Mouse (Mus musculus): ENCODE results near the gene Cdh22.

The Cdh22 gene

DNA sequence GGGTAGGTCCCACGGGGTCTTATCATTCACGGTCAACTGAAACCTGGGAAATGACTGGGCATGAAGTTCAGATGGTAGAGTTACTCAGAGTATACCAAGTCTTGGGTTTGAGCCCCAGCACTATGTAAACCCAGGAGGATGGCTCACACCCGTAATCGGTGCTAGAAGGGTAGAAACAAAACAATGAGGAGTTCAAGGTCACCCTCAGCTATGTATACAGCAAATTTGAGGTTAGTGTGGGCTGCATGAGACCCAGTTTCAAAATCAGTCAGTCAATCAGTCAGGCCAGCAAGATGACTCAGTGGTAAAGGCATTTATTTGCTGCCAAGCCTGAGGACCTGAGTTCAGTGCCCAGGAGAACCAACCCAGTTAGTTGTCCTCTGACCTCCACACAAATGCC is 27.6 kb downstream of the Cdh22 start:
- DNase-seq (ENCODE audit: low spot score) = no peak

DNA sequence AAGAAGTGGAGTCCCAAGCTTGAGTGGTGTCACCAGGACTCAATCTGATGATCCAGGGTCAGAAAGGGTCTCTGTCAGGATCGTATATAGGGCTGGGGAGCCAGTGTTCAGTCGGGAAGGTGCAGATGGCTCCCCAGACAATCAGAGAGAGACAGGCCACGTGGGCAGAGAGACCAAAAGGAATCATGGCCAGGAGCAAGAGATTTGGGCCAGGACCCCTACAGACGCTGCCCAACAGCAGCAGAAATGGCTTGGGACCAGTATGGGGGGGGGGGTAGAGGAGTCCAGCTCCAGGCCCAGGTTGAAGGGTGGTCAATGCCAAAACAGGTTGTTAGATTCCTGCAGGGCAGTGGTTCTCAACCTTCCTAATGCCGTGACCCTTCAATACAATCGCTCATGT is 29.2 kb downstream of the Cdh22 start:
- DNase-seq (ENCODE audit: low spot score) = no peak

DNA sequence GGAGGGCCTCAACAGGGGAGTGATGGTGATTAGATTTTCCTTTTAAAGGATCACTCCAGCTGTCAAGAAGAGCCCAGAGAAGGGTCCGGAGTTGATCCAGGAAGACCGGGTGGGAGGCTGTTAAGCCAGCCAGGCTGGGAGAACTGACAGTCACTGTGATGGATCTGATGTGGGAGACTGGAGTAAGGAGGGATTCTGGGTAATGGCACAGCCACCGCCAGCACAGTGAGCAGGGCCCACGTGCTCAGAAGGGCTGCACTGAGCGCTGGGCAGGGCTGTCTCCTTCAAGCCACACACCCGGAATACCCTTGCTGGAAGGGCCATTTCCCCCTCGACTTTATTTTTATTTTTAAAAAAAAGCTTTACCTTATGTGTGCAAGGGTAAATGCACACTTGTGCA is 29.7 kb downstream of the Cdh22 start:
- no peak for DNase-seq (ENCODE audit: low spot score)

DNA sequence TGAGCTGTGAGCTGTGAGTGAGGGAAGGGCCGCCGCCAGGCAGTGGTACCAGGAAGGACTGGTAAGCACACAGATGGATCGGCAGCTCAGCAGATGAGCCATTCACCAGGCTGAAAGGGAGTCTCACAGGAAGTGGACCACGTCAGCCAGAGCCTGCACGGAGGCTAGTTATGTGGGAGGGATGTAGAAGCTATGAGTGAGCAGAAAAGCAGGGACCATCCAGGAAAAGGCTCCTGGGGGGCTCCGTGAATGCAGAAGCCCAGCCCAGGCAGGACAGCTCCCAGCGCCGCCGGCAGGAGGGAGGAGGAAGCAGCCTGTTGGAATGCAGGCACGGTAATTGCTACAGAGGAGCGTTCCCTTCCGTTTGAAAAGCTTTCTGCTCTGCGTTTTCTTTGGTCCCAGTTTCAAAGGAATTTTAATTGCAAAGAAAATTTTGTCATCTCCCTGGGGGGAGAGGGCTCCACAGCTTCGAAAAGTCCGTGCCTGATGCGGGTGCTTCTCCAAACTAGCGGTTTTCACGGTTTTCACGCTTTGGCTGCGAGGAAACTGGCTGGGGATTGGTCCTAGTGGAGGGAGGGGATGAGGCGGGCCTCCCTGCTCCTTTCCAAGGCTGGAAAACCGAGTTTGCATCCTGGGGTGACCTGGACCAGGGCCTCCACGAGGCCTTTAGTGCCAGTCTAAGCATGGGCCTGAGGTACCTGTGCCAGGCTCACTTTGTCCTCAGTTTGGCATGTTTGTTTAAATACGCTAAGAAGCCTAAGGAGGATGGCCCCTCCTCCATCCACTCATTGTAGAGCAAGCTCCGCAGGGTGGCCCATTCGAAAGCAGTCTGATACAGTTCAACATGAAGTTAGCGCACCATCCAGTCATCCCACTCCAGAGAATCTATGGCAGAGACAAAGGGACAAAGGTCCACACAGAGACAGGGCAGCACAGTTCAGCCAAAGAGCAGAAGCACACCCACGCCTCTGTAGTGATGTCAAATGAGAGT is 32.6 kb downstream of the Cdh22 start:
- no peak for DNase-seq (ENCODE audit: low spot score)

DNA sequence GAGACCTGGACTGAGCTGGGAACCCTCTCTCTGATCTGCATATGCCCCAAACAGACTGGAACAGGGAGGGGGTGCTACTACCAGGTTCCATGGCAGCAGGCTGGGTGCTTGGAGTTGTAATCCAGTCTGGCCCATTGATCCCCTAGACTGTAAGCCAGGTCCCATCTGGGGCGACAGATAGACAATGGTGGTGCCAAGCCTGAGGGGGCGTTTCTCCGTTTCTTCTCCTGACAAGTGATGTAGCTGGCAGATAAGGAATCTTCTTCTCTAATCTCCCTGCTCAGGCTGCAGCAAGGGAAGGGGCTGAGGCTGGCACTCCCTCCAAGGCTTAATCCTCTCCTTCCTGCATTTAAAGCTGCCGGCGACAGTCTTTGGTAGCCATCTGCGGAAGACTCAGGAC is 37.1 kb downstream of the Cdh22 start:
- DNase-seq (ENCODE audit: low spot score) = no peak

DNA sequence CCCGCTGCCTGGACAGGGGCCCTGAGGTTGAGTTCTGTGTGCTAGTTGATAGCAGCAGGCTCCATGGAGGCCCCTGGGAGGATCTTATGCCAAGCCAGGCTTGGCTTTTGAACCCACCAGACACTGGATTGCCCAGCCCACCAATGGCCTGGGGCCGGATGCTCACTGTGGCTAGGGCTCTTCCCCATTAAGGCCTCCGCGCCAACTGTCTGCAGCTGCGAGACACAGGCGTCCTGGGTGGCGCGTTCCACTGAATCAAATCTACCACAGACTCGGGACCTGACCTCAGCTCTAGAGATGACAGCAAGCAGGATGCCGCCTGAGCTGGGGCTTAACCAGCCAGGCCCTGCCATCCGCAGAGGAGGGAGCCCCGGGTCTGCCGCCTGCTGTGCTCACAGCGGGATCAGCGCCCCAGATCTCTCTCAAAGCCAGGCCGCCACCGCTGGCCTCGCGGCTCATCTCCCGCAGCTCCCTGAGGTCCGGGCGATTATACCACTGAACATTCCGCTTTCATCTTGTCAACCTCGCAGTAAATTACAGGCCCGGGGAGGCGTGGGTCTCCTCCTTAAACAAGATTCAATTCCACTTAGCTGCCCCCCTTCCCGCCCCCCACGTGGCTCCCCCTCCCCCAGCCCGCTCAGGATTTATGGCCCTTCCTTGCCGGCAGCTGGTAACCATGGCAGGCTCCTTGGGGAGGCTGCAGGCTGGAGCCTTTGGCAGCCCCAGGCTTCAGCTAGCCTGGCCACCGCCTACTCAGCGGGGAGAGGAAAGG is 39.1 kb downstream of the Cdh22 start:
- DNase-seq (ENCODE audit: low spot score) = no peak

DNA sequence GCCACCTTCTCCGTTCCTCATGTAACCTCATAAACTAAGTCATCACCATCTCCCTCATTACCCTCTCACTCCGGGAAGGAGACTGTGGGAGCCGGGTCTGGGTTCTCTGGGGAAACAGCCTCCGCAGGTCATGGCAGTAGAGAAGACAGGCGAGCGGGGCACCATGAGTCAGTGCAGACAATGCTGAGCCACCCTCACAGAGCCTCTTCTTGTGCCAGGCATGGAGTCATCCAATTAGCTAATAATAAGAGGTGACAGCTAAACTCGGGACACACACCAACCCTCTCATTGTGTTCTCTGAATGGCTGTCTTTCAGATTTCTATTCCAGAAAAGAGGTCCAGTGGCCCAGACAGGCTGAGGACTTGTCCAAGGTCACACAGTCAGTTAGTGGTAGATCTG is 43.2 kb downstream of the Cdh22 start:
- DNase-seq (ENCODE audit: low spot score) = no peak

DNA sequence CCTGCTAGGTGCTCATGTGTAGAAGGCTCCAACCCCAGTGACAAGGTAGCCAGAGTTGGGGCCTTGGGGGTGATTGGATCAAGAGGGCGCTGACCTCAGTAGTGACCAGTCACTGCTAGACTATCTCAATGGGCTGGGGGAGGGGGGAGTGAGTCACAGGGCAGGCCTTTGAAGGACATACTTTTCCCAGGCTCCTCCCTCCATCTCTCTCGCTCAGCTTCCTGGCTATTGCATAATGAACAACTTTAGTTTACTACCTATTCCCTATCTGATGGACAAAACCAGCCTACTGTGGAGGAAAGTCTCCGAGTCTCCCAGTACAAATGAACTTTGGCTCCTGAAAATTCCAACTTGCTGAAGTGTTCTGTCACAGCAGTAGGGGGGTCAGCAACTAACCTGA is 45.1 kb downstream of the Cdh22 start:
- DNase-seq (ENCODE audit: low spot score) = no peak

DNA sequence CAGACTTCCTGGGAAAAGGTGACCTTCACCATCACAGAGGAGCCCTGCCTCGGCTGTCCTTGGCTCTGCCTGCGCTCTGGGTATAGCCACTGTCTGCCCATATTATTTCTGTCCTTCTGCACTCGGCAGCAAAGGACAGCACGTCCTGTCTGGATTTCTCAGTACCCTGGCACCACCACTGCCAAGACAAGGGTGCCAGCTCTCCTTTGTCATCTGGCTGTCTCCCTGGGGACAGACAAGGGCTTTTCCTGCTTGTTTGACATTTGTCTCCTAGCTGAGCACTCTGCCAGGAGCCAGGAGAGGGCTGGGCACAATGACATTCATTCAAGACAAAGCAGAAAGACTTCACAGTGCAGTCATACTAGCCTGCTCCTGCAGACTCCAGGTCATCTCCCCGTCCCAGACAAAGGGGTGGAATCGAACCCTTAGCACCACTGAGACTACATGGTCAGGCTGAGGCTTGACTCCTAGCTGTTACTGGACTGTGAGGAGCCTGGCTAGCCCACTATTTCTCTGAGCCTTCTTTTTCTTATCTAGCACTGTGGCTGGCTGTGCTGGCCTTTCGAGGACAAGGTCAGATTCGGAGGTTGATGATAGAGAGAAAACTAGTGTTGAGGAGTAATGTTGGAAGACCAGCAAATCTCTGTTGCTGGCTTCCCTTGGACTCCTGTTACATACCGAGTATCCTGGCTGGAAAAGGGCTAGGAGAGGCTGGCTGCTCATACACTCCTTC is 46.8 kb downstream of the Cdh22 start:
- no peak for DNase-seq (ENCODE audit: low spot score)

DNA sequence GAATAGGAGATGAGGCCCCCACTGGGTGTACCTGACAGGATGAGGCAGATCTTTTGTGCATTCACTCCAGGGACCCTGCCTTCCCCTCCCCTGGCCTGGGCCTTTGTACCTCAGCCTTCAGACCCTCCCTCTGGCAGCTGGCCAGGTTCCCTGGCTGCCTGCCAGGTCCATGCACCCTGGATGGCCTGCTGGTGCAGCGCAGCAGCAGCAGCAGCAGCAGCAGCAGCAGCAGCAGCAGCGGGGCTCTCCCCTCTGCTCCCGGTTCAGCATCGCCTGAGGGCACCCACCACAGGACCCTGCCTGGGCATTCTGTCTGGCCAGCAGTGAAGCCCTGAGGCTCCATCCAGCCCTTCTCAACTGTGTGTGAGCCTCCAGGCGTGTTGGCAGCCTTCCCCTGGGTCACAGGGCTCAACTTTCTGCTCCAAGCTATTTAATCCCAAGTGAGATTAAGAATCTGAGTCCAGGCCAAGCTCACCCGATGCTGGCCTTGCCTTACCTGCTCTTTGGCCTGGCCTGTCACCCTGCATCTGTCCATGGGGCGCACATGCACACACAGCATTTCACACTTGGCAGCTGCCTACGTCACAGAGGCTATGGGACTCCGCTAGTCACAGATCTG is 50.5 kb downstream of the Cdh22 start:
- no peak for DNase-seq (ENCODE audit: low spot score)

DNA sequence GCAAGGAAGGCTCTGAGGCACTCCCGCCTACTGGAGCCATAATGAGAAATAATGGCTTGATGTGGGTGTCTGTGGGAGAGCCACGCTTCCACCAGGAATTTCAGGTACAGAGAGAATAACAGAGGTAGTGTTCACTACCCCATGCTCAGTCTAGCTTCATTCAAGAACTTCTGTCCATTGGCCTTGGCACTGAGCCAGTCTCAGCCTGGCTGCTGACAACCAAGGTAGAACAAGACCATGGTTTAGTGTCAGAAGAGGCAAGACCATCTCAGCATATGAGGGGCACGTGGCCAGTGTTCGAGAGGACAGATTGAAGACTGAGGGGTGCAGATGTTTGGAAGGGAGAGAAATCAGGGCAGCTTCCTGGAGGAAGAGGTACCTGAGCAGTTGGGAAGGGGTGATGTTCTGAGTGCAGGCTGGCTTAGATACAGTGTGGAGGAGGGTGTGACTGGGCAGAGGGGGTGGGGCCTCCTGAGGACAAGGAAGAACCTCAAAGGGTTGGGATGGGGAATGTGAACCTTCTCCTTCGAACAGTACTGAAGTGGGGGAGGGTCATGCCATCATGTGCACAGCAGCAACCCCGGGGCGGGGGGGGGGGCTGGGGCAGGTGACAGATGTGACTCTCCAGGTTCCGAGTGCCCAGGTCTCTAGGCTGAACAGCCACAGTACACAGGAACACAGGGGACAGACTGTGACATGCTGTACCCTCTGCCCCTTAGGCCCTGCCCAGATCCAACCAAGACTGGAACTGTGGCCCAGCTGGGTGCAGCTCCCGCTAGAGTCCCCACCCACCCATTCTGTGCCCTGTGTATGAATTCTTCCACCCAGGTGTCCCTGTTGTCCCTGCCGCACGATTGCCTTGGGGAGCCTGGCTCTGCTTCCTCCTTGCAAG is 52.3 kb downstream of the Cdh22 start:
- DNase-seq (ENCODE audit: low spot score) = no peak

DNA sequence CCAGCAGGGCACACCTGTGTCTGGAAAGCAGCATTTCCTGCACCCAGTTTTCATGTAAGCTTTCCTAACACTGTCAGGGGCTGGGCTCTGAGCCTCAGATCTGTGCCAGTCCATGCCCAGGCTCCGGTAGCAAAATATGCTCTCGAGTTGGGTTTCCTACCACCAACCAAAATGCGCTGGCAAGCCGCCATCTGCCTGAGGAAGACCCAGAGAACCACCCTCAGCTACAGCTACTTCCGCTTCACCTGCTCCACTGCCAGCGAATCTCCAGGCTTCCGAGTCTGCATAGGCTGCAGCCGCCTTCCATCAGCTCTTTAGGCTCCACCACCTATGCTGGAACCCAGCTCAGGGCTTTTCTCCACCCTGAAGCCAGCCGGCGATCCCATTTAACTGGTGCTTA is 55.4 kb downstream of the Cdh22 start:
- no peak for DNase-seq (ENCODE audit: low spot score)

DNA sequence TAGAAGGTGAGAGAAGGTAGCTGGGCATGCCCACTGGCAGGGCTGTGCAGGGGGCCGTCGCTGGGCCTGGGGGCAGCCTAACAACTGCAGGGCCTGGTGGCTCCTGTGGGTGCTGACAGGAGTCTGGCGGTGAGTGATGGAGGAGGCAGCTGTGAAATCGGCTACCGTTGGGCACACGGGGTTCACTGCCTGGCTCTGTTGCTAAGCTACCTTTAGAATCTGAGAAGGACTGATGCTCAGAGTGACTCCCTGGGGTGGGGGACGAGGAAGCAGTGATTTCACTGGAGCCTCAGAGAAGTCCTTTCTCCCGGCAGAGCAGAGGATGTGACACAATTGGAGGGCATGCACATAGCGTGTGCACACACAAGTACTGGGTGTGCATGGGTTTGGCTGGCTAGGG is 57.7 kb downstream of the Cdh22 start:
- no peak for DNase-seq (ENCODE audit: low spot score)

DNA sequence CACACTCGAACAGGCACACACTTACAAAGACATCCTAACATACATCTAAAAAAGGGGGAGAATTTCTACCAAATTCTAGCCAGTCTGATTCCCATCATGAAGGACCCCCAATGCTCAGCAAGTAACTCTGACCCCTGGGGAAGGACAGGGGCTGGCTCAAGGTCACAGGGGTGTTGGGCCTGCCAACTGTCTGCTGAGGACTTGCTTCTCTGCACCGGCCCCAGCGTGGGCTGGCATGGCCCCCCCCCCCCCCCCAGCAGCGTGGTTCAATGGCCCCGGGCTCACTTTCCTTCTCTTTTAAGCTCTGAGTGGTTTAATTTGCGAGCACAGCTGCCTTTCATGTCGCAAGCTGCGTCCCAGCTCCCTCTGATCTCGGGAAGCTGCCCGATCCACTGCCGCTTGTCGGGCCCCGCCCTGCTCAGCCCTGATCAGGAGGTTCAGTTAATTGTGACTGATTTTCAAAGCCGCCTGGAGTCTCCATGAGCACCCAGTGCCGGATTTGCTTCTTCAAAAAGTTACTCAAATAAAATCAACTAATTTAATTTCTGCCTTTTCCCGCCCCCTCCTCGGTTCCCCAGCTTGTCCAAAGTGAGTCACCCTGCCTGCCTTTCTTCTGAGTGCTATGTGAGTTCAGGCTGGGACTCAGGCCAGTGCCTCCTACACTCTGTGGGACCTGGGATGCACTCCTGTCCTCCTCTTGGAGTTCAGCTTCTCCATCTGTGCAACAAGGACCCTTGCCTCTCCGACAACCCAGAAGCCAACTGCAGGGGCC is 67.8 kb downstream of the Cdh22 start:
- no peak for DNase-seq (ENCODE audit: low spot score)

DNA sequence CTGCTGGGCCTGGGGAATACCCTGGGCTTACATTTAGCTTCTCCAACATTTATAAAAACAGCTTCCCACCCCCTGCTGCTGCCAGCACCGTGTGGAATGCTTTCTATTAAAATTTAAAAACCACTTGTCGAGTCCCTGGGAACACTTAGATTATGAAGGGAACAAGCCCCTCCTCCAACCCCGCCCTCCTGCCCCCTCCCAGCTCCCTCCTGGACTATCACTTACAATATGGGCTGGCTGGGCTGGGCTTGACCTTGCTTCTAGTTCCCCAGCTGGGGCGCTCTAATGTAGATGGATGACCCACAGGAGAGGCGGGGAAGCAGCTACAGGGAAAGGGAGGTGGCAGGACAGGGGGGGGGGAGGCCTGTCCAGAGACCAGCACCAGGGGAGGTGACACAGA is 72.4 kb downstream of the Cdh22 start:
- no peak for DNase-seq (ENCODE audit: low spot score)

DNA sequence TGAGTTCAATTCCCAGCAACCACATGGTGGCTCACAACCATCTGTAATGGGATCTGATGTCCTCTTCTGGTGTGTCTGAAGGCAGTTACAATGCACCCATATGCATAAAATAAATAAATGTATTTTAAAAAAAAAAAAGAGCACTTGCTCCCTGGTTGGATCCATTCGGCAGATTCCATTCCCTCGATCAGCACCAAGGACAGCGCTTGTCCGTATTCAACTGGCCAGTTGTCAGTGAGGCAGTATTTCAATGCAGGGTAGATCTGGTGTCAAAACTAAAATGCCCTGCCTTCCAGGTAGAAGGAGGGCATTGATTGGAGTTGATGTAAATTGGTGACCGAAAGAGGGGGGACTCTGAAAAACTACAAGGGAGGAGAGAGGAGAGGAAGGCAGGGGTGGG is 74.2 kb downstream of the Cdh22 start:
- DNase-seq (ENCODE audit: low spot score) = no peak

DNA sequence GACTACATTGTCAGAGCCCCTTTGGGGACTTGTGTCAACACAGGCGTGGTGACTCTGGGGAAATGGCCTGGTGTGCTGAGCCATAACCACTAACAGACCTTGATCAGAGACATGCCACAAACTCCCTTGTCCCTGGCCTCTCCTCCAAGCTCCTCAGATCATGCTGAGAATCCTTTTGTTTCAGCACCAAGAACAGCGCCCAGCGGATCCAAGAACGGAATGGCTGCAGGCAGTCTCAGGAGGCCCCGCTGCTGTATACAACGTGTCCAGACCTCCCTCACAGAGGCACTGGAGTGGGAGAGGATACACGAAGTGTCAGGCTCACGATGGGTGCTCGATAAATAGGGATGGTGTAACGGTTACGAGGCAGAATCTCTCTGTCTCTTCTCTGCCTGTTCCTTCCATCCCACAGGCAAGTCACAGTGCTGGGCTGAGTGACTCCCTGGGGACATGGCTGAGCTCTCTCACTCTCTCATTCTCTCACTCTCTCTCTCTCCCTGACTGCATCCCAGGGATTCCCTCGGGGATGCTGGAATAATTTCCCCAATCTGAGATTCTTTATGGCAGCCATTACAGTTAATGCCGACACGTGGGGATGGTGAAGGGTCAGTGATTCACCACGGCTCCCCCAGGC is 75.5 kb downstream of the Cdh22 start:
- no peak for DNase-seq (ENCODE audit: low spot score)

DNA sequence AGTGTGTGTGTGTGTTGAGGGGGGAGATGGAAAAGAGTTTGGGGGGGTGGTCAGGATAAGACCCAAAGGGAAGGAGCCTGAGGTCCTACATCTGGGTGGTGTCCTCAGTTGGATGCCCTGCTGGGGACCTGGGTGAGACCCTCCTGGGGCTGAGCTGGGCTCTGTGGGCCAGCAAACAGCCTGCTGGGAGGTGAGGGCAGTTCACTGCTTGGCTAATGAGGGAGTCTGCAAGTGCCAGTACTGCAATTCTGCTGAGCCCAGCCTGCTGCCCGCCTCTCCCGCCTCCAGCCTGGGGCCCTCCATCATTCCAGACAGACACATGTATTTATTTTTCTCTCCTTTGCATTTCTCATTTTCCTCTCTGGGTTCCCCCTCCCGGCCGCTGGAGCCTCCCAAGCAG is 76.3 kb downstream of the Cdh22 start:
- no peak for DNase-seq (ENCODE audit: low spot score)

DNA sequence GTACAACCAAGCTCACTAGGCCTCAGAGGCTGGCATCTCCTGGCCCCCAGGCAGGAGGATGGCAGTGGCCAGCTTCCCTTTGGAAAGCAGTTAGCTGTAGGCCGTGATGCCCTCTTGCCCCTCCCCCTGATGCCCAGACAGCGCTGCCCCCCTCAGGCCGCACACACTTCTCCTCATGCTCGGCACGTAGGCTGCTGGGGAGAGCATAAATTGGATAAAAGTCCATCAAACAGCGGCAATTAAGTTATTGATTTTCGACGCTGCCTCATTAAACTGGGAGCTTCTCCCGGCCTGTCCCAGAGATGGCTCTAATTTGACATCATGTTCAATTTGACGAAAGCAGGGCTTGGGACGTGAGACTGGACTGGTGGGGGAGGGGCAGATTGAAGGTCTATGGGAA is 76.8 kb downstream of the Cdh22 start:
- no peak for DNase-seq (ENCODE audit: low spot score)

DNA sequence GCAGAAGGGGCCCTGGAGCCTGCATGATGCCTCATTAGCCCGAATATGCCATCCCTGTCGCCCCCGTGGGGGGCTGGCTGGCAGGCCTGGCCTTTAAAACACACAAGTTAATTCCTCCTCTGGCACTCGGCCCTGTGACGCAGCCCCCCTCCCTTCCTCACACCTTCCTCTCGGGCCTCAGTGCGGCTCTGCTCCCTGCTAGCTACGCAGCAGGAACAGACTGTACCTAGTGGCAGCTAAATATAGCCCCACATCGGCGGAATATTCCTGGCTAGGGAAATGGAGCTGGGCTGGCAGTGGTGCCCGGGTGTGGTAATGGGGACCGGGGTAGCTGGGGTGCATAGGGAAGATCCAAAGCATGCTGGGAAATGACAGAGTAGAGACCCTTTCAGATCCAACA is 81.6 kb downstream of the Cdh22 start:
- DNase-seq (ENCODE audit: low spot score) = no peak
